Mouse (Mus musculus) liver, postnatal 0 days (tissue): Measurements from ENCODE around the gene Hacl1. TPM values are rescaled to one million over a fixed set of nuclear protein-coding genes. Genes with fewer than 3 reads are reported as not detected.

Experiments
- ATAC-seq: fragments of 200-750 bp; cut with Nextera tagmentation; 2 replicates; pipeline ENCODE4 v1.8.0; 2017; ENCODE audit warnings: mild to moderate bottlenecking, moderate library complexity
- DNase-seq: peaks from one replicate; pipeline ENCODE4 v3.0.0-alpha.2; 2016
- H3K27ac ChIP-seq: fragments of 300-500 bp; sonication (generic); 2 replicates; pipeline ENCODE4 v1.5.1; 2014; ENCODE audit warnings: antibody characterized with exemption, moderate library complexity, mild to moderate bottlenecking, low read depth
- H3K27me3 ChIP-seq: fragments of 300-500 bp; sonication (generic); 2 replicates; pipeline ENCODE4 v1.6.1; 2014; ENCODE audit warnings: low read length, control low read depth, mixed read lengths; ENCODE audit not compliant: insufficient read depth
- H3K36me3 ChIP-seq: fragments of 300-500 bp; sonication (generic); replicated peaks from 2 replicates; pipeline ENCODE4 v1.6.1; 2014; ENCODE audit warnings: mild to moderate bottlenecking, control low read depth, low read length, moderate library complexity, mixed read lengths; ENCODE audit not compliant: insufficient read depth
- H3K4me1 ChIP-seq: fragments of 300-500 bp; sonication (generic); 2 replicates; pipeline ENCODE4 v1.6.1; 2014; ENCODE audit warnings: antibody characterized with exemption, mild to moderate bottlenecking, control low read depth; ENCODE audit not compliant: insufficient read depth
- H3K4me2 ChIP-seq: fragments of 300-500 bp; sonication (generic); 2 replicates; pipeline ENCODE4 v1.6.1; 2014; ENCODE audit warnings: low read depth, mild to moderate bottlenecking, low read length, moderate library complexity, mixed read lengths
- H3K4me3 ChIP-seq: fragments of 300-500 bp; sonication (generic); 2 replicates; pipeline ENCODE4 v1.5.1; 2014; ENCODE audit warnings: low read depth, low read length
- H3K9ac ChIP-seq: fragments of 300-500 bp; sonication (generic); replicated peaks from 2 replicates; pipeline ENCODE4 v1.6.1; 2014; ENCODE audit warnings: mild to moderate bottlenecking, moderate library complexity
- H3K9me3 ChIP-seq: fragments of 300-500 bp; sonication (generic); 2 replicates; pipeline ENCODE4 v1.6.1; 2016; ENCODE audit warnings: mild to moderate bottlenecking, control low read depth, low read length, mixed read lengths
- CTCF ChIP-seq: sonication (generic); IDR thresholded peaks from 2 replicates; pipeline ENCODE4 v1.5.1; 2016; ENCODE audit warnings: antibody characterized with exemption, low read depth
- EP300 ChIP-seq: IDR thresholded peaks from 2 replicates; pipeline ENCODE4 v1.6.1; 2016; ENCODE audit warnings: antibody characterized with exemption, low read depth, mild to moderate bottlenecking
- WGBS: fragments of 180-500 bp; shearing (Covaris S2); extraction: QIAGEN DNeasy Blood & Tissue Kit; methylation state at CpG from one replicate; pipeline ENCODE4 v1.1.7; 2014; ENCODE audit not compliant: insufficient replicate concordance; 5-methylcytosine and 5-hydroxymethylcytosine counted together
- polyA plus RNA-seq: library from polyadenylated mRNA; unstranded; fragments of >200 nt; fragmentation: Nextera tagmentation; extraction: Ambion mirVana; gene quantifications from 2 replicates; pipeline ENCODE4 v1.2.1, GENCODE M21; 2015

Gene Hacl1
- polyA plus RNA-seq, 1 experiment from 2014 or later: 310 TPM

DNA sequence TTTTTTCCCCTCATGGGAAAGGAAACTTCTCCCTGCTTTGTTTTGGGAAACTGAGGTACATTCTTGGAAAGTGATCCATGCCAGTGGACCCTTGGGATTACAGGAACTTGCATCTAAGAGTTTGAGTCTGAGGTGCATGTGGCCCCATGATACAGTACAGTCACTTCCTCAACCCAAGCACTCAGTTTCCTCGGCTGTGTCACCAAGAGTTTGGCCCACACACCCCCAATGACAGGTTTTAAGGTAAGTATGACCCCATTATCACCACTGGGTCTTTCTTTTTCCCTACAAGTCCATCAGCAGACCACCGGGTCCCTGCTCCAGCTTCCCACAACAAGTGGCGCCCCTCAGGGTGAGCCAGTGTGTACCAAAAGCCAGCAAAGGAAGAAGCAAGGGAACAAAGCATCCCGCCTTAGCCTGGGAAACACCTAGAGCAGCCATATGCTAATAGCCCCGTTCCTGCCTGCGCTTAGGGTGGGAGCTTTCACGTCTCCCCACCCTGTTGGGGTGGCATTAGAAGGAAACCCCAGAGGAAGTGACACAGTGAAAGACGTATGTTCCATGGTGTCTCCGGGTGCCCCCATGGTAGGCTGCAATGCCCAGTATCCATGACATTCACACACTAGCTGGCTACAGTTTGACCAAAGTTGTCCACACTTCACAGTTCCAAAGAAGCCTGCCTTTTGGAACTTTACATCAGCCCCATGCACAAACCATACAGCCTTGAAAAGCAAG is 84.4 kb downstream of the Hacl1 start:
- H3K4me2 ChIP-seq: no peak overlapping the region
- 73% methylated on average over 9 of the region's 9 CpGs for WGBS
- no peaks in the 10 kb centered on the region for H3K9me3 ChIP-seq
- no peak for ATAC-seq
- TF ChIP-seq CTCF (no peak), EP300 (no peak)
- H3K27me3 ChIP-seq: no peaks in the 10 kb centered on the region
- no peak overlapping the region for H3K4me3 ChIP-seq
- no peak overlapping the region for H3K9ac ChIP-seq
- no peak for DNase-seq
- H3K36me3 ChIP-seq: no peaks in the 10 kb centered on the region
- no peak overlapping the region for H3K27ac ChIP-seq
- H3K4me1 ChIP-seq: peaks cover 3% of the 10 kb centered on the region

DNA sequence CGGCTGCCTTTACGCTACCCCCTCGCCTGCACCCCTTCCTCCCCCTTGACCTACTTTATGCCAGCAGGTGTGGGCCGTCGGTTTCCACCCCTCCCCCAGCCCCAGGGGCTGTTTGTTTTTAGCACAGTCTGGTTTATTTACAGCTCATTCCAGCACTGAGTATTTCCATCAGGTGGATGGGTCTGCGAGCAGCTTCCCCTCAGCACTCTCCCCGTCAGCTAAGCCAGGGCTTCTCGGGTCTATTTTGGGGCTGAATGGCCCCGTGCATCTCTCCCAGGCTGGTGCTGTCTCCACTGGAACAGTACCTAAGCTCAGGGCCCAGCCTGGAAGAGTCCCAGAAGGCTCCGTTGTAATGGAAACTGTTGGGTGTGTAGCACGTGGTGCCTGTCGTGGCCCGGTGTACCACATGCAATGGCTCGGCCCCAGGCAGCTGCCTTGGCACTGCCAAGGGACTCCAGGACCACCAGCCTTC is 85.1 kb downstream of the Hacl1 start:
- Histone ChIP-seq H3K4me2 (no peak overlapping the region), H3K27me3 (no peaks in the 10 kb centered on the region), H3K27ac (peak overlapping the region; percentile 8; the same call in 1 of the 2 replicates), H3K9ac (no peak overlapping the region), H3K36me3 (no peaks in the 10 kb centered on the region), H3K4me3 (no peak overlapping the region), H3K4me1 (peaks cover under 1% of the 10 kb centered on the region), H3K9me3 (no peaks in the 10 kb centered on the region)
- TF ChIP-seq CTCF: no peak
- no peak for TF ChIP-seq EP300
- no peak for DNase-seq
- 55% methylated on average over 14 of the region's 14 CpGs for WGBS
- ATAC-seq: peak; percentile 36

DNA sequence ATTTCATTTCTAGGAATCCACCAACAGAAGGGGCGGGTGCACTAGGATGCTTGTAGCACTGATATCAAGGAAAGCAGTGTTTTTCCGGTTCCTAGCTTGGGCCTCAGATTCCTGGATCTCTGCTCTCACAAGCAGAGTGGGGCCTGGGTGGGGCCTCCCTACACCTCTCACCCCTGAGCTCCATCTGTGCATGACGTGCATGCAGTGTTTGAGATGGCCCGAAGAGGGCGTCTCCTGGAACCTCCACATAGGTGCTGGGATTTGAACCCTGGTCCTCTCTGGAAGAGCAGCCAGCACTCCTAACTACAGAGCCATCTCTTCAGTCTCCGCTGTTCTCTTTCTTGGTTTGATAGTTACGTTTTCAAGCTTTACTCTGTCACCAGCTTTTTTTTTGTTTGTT is 86.1 kb downstream of the Hacl1 start:
- H3K27ac ChIP-seq: no peak overlapping the region
- WGBS: 84% methylated on average over 7 of the region's 7 CpGs
- no peak for TF ChIP-seq CTCF
- TF ChIP-seq EP300: no peak
- DNase-seq: no peak
- no peak overlapping the region for H3K4me3 ChIP-seq
- H3K27me3 ChIP-seq: no peaks in the 10 kb centered on the region
- H3K4me2 ChIP-seq: no peak overlapping the region
- no peak for ATAC-seq
- no peaks in the 10 kb centered on the region for H3K36me3 ChIP-seq
- H3K9ac ChIP-seq: no peak overlapping the region
- no peaks in the 10 kb centered on the region; the same call in 1 of the 2 replicates for H3K4me1 ChIP-seq
- H3K9me3 ChIP-seq: no peaks in the 10 kb centered on the region

Other genes with a start within 250 kb of the Hacl1 start
- 29.7 and 31.8 TPM in 2 replicates for gene Sh3bp5, start 205.2 kb downstream of the Hacl1 start, polyA plus RNA-seq
- 9.6 and 11.4 TPM in 2 replicates for gene Eaf1, start 146.9 kb downstream of the Hacl1 start, polyA plus RNA-seq
- gene Mettl6, start 146.2 kb downstream of the Hacl1 start, polyA plus RNA-seq: 23.6 and 26.1 TPM in 2 replicates
- gene Colq, start 49.9 kb downstream of the Hacl1 start, polyA plus RNA-seq: 0.29 and 0.52 TPM in 2 replicates
- 0.89 and 3.9 TPM in 2 replicates for gene Gm49387, start 408 bp downstream of the Hacl1 start, polyA plus RNA-seq
- 40.3 and 44.1 TPM in 2 replicates for gene Btd, start 258 bp downstream of the Hacl1 start, polyA plus RNA-seq
- 3.2 TPM in 2 replicates for gene Ankrd28, start 189.4 kb upstream of the Hacl1 start, polyA plus RNA-seq